Mouse (Mus musculus): ENCODE data around the gene Plp2.

- no peak for TF ChIP-seq POLR2A (IDR thresholded peaks at IDR 0.05; ENCODE audit: borderline replicate concordance, low read depth, low read length)
- TF ChIP-seq CTCF (IDR thresholded peaks at IDR 0.05; ENCODE audit: low read depth, low read length): no peak
These were observed 9.7 kb upstream of the Plp2 start, which contains the start of gene Magix for GRCm38 (mm10) chrX:7680864-7681263.
